Mouse (Mus musculus) layer of hippocampus, postnatal 10 days (tissue): ENCODE results near the gene Ttpal. TPM values are rescaled to one million over a fixed set of nuclear protein-coding genes. Genes with fewer than 3 reads are reported as not detected.
A peak's percentile ranks its signal among the peaks of the same experiment; 100 is the strongest.
"Not testable (repeated sequence)": the region's sequence is repeated elsewhere in the genome, so short reads cannot be mapped to it uniquely, and the experiment has no call there.

Experiments used
- DNase-seq, 2 experiments: peaks; one replicate each; pipeline ENCODE4 v3.0.0; 2021; ENCODE audit warnings: low spot score in 2 of 2
- total RNA-seq, 2 experiments: library from RNA; stranded (reverse); gene quantifications; 2 replicates each; pipeline ENCODE4 v1.2.3; 2021

Ttpal gene
- total RNA-seq, 2 experiments from 2014 or later = 51.4 to 51.8 TPM

DNA sequence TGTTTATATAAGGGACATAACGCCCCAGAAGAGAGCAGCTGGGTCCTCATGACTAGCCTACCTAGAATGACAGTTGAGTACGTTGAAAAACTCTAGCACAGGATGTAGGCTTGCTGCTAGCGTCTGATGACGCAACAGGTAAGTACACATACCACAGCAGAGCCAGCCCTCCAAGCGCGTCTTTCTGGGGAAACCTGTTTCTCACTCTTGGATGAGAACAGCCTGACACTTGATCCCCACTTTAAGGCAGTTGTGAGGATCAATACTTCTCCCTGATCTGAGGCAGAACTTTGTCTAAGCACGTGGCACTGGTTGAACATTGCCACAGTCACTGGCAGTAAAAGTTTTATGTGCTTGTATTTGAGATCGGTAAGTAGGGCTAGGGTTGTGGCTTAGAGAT lies 18.3 kb downstream of the Ttpal start:
- no peak for DNase-seq

GRCm38 (mm10) chr2:163621401-163621800 lies 19.3 kb downstream of the Ttpal start:
- DNase-seq = not testable (repeated sequence)

DNA sequence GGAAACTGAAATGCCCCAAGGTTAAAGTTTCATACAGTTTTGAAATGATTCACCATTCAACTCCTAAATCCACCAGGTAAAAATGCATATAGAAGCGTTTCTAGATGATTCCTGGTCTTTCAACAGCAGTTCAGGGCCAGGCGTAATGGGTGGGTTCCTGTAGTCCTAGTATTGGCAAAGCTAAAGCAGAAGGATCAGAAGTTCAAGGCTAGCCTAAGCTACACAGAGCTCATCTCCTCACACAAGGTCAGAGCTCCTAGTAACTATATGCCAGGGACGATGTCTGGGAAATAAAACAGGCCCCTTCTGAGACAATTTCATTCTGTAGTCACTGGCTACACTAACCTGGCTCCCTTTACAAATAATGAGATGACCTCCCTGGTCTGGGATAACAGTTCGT lies 29.1 kb downstream of the Ttpal start:
- no peak for DNase-seq

GRCm38 (mm10) chr2:163631715-163632114 lies 29.6 kb downstream of the Ttpal start:
- no peak for DNase-seq

GRCm38 (mm10) chr2:163634211-163634610 lies 32.1 kb downstream of the Ttpal start:
- no peak for DNase-seq

DNA sequence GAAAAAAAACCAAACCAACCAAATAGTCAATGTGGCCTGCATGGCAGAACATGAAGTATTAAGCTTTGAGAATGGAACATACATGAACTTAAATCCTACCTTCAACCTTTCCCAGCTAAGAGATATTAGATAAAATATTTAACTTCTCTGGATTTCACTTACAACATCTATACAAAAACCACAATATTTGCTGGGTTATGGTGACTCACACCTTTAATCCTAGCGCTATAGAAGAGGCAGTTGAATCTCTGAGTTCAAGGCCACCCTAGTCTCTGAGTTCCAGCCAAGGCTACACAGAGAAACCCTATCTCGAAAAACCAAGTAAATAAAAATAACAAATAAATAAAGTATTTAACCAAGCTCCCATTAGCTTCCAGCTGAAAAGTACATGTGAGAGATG lies 33.9 kb downstream of the Ttpal start:
- DNase-seq = no peak

DNA sequence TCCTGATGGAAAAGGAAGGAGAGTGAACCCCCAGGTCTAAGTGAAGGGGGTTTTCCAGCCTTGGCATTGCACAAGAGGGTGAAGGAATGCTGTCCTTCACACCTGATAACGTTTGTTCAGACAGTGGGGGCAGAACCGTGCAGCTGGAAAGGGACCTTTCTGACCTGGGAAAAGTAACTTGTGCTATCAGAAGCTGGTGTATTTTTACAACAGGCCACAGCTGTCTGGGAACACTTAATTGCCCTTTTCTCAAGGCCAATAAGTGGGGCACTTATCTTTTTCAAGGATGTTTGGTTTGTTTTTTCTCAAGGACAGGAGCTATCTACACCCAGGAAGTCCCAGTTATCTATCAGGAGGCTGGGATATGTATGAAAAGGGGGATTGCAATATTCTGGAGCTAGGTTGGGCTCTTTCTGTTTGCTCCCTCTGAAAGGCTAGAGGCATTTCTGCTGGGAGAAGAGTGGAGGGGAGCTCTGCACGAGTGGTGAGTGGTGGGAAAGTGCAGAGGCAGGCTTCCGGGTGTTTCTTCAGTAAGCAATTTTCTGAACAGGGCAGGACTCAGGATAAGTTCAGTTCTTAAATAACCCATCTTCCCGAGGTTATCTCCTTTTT lies 35.6 kb downstream of the Ttpal start:
- DNase-seq = no peak

GRCm38 (mm10) chr2:163640493-163640892 lies 38.4 kb downstream of the Ttpal start:
- no peak for DNase-seq

DNA sequence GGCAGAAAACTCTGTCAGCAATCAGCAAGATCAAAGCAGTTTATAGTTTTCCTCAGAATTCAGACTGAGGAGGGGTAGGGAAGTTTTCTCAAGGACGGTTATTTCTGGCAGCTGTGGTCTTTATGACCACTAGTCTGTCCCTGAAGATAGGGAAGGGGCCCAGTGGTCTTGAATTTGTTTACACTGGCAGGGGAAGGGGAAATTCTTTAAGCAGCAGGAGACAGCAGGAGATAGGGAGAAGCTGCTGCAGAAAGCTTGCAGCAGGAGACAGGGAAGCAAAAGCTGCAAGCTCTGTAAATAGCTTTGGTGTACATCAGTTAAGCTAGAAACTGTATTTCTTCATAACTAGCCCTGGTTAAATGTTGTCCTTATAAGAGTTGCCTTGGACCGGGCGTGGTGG lies 39.6 kb downstream of the Ttpal start:
- no peak for DNase-seq

GRCm38 (mm10) chr2:163642685-163643575 lies 40.8 kb downstream of the Ttpal start:
- peak in 1 of 2 experiments; percentile 21 for DNase-seq

DNA sequence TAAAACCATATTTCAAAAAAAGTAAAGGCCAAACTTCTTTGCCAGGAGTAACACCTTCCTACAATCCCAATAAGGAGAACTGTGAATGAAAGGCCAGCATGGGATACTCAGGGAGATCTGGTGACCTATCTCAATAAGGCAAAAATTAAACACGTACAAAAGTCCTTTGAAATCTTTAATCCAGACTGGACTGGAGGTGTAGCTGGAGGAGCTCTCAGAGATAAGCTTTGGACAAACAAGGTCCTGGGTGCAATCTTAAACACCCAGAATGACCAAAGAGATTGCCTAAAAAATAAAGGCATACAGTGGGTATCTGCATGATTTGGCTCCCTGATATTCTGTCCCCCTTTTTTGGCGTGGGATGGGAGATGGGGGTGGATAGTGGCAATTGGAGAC lies 41.5 kb downstream of the Ttpal start:
- DNase-seq = no peak

- DNase-seq = no peak
Measured at GRCm38 (mm10) chr2:163644047-163644446, 41.9 kb downstream of the Ttpal start.

DNA sequence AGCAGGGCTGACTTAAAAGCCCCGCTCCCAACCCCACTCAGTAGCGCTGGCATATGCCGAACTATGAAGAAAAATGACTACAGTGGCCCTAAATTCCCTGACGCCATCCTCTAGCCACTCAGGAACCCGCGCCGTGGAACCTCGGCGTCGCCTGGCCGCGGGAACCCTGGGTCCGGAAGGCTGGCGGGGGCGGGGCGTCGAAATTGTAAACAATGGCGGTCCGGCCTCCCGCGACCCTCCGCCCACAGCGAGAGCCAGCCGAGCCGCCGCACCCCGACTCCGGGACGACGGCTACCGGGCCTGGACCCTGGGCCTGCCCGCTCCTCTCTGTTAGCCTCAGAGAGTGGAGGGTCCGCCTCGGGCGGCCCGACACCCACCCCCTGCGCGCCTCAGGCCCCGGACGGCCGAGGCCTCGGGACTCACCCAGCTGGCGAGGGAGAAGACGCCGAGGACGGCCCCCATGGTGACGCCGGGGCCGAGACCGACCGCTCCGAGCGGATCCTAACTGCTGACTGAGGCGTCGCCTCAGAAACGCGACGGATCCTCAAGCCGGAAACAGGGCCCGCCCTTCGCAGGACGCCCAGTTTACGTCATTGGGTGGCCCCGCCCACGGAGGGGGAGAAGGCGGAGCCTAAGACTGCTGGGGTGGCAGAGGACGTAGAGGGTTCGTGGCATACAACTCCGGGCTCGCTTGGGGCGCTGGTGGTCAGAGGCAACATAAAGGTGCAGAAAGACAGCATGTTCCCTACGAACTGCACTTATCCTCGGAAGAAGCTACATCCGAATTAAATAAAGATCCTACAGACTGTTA lies 42.7 kb downstream of the Ttpal start, which contains the start of gene Serinc3:
TSS of gene Serinc3 (minus strand) at position 557 of the 811 bp plus-strand sequence.
- peak; percentile 99 for DNase-seq

GRCm38 (mm10) chr2:163645700-163646460 lies 43.8 kb downstream of the Ttpal start:
- DNase-seq = no peak

- no peak for DNase-seq
Measured at GRCm38 (mm10) chr2:163646461-163647080, 44.5 kb downstream of the Ttpal start.

DNA sequence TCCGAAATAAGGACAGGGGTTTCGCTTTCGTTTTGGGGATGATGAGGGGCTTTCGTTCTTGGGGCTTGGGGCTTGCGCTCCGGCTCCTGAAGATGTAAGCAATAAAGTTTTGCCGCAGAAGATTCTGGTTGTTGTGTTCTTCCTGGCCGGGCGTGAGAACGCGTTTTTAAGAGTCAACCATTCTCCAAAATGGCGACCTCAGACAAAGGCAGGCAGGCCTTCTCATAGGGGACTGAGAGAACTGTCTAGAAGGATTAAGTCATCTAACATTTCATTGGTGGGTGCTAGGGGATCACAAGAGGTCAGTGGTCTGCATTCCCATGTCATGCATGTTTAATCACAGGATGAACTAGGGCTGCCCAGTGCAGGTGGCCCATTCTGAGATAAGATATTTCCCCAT lies 53.6 kb downstream of the Ttpal start:
- not testable (repeated sequence) for DNase-seq

GRCm38 (mm10) chr2:163657486-163657885 lies 55.4 kb downstream of the Ttpal start:
- DNase-seq = no peak

GRCm38 (mm10) chr2:163657975-163658886 lies 56.1 kb downstream of the Ttpal start, which contains the start of gene Pkig:
Pkig (plus strand) TSS chr2:163658386.
- peak; percentile 83 to 89 for DNase-seq

- peak; percentile 18 to 43 for DNase-seq
Measured at GRCm38 (mm10) chr2:163658941-163659340, 56.8 kb downstream of the Ttpal start.
